ENCODE assay signal across 8 mouse cellular contexts in the genomic region with DNA sequence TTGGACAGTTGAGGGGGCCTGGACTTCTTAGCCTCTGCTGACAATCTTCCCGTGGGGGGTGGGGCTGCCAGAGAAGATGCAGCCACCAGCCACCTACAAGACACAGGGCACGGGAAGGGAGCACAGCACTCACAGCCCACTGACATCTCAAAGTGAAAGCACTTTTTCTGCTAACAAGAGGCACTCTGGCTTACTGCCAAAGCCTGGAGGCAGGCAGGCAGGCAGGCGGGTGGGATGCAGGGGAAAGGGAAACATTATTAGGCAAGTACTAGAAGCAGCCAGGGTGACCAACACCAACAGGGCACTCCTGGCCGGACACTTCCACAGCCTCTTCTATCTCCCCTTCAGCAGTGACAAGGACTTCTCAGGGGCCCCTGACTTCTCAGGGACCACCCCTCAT. TPM values are rescaled to one million over a fixed set of nuclear protein-coding genes. Genes with fewer than 3 reads are reported as not detected.
A peak's percentile ranks its signal among the peaks of the same experiment; 100 is the strongest.
DNase-seq lines count a peak whose midpoint lies in the region; ATAC-seq and TF ChIP-seq lines count a peak whose summit lies in the region.

No protein-coding gene starts in this region.

- DNase-seq in ovary, adult 18-20 months (ENCODE audit: low spot score): peak; percentile 50
- DNase-seq in ovary, postnatal 10 days (ENCODE audit: low spot score): no peak
- peak; percentile 27 for DNase-seq in embryonic facial prominence, embryonic 11.5 days (ENCODE audit: low spot score)
- peak; percentile 56 for DNase-seq in kidney, postnatal 14 days
- peak; percentile 33 for DNase-seq in lung, adult 2 months
- peak; percentile 81 for DNase-seq in retina, postnatal 1 day
- no peak for DNase-seq in natural killer cell, adult 2 months (ENCODE audit: low spot score in 2 of 2)

- H3K27ac ChIP-seq in embryonic facial prominence, embryonic 11.5 days (replicated peaks; ENCODE audit: low read depth, low read length): no peak overlapping the region
- H3K27ac ChIP-seq in heart, embryonic 14.5 days (replicated peaks in 1 of 2; ENCODE audit: control insufficient read depth in 1 of 2, insufficient read depth in 1 of 2, low read depth in 2 of 2, low read length in 2 of 2): no peak overlapping the region

- H3K4me1 ChIP-seq in embryonic facial prominence, embryonic 11.5 days (ENCODE audit: control insufficient read depth, insufficient read depth, low read length): no peaks in the 10 kb centered on the region
- H3K4me1 ChIP-seq in heart, embryonic 14.5 days (ENCODE audit: control insufficient read depth in 2 of 2, insufficient read depth in 2 of 2, low read length in 2 of 2): peaks cover 4 to 7% of the 10 kb centered on the region in 2 experiments; a peak in 3 of 4 replicates
- H3K4me1 ChIP-seq in lung, adult 2 months (ENCODE audit: control insufficient read depth, insufficient read depth, low read length): no peaks in the 10 kb centered on the region

- no peaks in the 10 kb centered on the region for H3K36me3 ChIP-seq in embryonic facial prominence, embryonic 11.5 days (replicated peaks; ENCODE audit: control insufficient read depth, insufficient read depth, low read depth, low read length)
- no peaks in the 10 kb centered on the region for H3K36me3 ChIP-seq in heart, embryonic 14.5 days (ENCODE audit: control insufficient read depth, insufficient read depth, low read length)

- no peak overlapping the region for H3K4me2 ChIP-seq in embryonic facial prominence, embryonic 11.5 days (ENCODE audit: low read depth, low read length)
- H3K4me2 ChIP-seq in heart, embryonic 14.5 days (ENCODE audit: low read length): peak overlapping the region; percentile 54

- no peak for ATAC-seq in embryonic facial prominence, embryonic 11.5 days (replicated peaks; ENCODE audit: insufficient number of reproducible peaks, low FRiP score, low TSS enrichment, low read depth)
- ATAC-seq in heart, embryonic 14.5 days (ENCODE audit: insufficient number of reproducible peaks, insufficient read depth, low FRiP score, low read depth): no peak

- no peaks in the 10 kb centered on the region for H3K9me3 ChIP-seq in embryonic facial prominence, embryonic 11.5 days (replicated peaks; ENCODE audit: control insufficient read depth, low read length)
- H3K9me3 ChIP-seq in heart, embryonic 14.5 days (ENCODE audit: control insufficient read depth, low read length): no peaks in the 10 kb centered on the region

- 44% methylated on average over 4 of the region's 4 CpGs for WGBS in embryonic facial prominence, embryonic 11.5 days
- 9% methylated on average over 4 of the region's 4 CpGs for WGBS in heart, embryonic 14.5 days
- 17% methylated on average over 4 of the region's 4 CpGs for WGBS in lung, adult 2 months

- TF ChIP-seq CTCF in lung, adult 2 months (IDR thresholded peaks at IDR 0.05; ENCODE audit: insufficient read depth, low read length): no peak

- H3K4me3 ChIP-seq in embryonic facial prominence, embryonic 11.5 days (ENCODE audit: low read depth, low read length): no peak overlapping the region
- H3K4me3 ChIP-seq in heart, embryonic 14.5 days (ENCODE audit: control insufficient read depth in 1 of 2, insufficient read depth in 1 of 2, low read depth in 1 of 2, low read length in 2 of 2): peak overlapping the region; percentile 4 to 9; a peak in 2 of 4 replicates
- no peak overlapping the region for H3K4me3 ChIP-seq in lung, adult 2 months (replicated peaks; ENCODE audit: extremely low read depth, low read depth, low read length)

- H3K27me3 ChIP-seq in embryonic facial prominence, embryonic 11.5 days (ENCODE audit: control insufficient read depth, insufficient read depth, low read length): no peaks in the 10 kb centered on the region
- H3K27me3 ChIP-seq in heart, embryonic 14.5 days (ENCODE audit: control insufficient read depth, insufficient read depth, low read length): no peaks in the 10 kb centered on the region

- H3K9ac ChIP-seq in embryonic facial prominence, embryonic 11.5 days (replicated peaks; ENCODE audit: low read length): no peak overlapping the region
- no peak overlapping the region for H3K9ac ChIP-seq in heart, embryonic 14.5 days (ENCODE audit: low read length)

- TF ChIP-seq POLR2A in lung, adult 2 months (IDR thresholded peaks at IDR 0.05; ENCODE audit: borderline replicate concordance, extremely low read depth, low read depth, low read length): no peak

RNA-seq across cellular contexts. Expression of gene Rnf180, which starts 2.8 kb away (rescaled TPM):
- 8.2 and 9.9 TPM in 2 replicates for polyA plus RNA-seq in embryonic facial prominence, embryonic 11.5 days (2014; fragmentation: Nextera tagmentation; extraction: Ambion mirVana)
- polyA plus RNA-seq in heart, embryonic 14.5 days (2014; fragmentation: Nextera tagmentation; extraction: Ambion mirVana): 2.9 and 3.3 TPM in 2 replicates
- polyA plus RNA-seq in lung, adult 2 months (2012; rRNA removed): 1.7 and 1.9 TPM in 2 replicates

Comparison
In these comparisons a context has a peak if more than half of its experiments do, and no peak if none do; other contexts are left out.
1. DNase-seq: peak in ovary, adult 18-20 months (single experiment), embryonic facial prominence, embryonic 11.5 days (single experiment), kidney, postnatal 14 days (single experiment), lung, adult 2 months (single experiment) and retina, postnatal 1 day (single experiment); none in ovary, postnatal 10 days (single experiment) and natural killer cell, adult 2 months (0 of 2).
2. H3K4me3 ChIP-seq: peak in heart, embryonic 14.5 days (2 of 2); none in embryonic facial prominence, embryonic 11.5 days (single experiment) and lung, adult 2 months (single experiment).